Mouse (Mus musculus) olfactory bulb, adult 2 months (tissue): ENCODE data around the gene Vmac. TPM values are rescaled to one million over a fixed set of nuclear protein-coding genes. Genes with fewer than 3 reads are reported as not detected.

Source experiments
- H3K27ac ChIP-seq: fragments of 200-500 bp; 2 replicates; pipeline ENCODE4 v1.5.1; 2012; ENCODE audit warnings: low read depth, low read length; ENCODE audit not compliant: insufficient read depth
- H3K4me1 ChIP-seq: fragments of 200-500 bp; 2 replicates; pipeline ENCODE4 v1.6.1; 2012; ENCODE audit warnings: low read length; ENCODE audit not compliant: control insufficient read depth, insufficient read depth
- H3K4me3 ChIP-seq: fragments of 200-500 bp; 2 replicates; pipeline ENCODE4 v1.5.1; 2012; ENCODE audit warnings: mild to moderate bottlenecking, low read depth, low read length, moderate library complexity; ENCODE audit not compliant: insufficient read depth
- CTCF ChIP-seq: fragments of 200-500 bp; IDR thresholded peaks from 2 replicates; pipeline ENCODE4 v1.5.1; 2012; ENCODE audit warnings: low read depth, mild to moderate bottlenecking, low read length, moderate library complexity; ENCODE audit not compliant: insufficient read depth
- POLR2A ChIP-seq: fragments of 200-500 bp; IDR thresholded peaks from 2 replicates; pipeline ENCODE4 v1.6.1; 2012; ENCODE audit warnings: mild to moderate bottlenecking, low read depth, low read length, moderate library complexity; ENCODE audit not compliant: insufficient read depth
- WGBS: fragments of 180-500 bp; shearing (Covaris S2); methylation state at CpG from one replicate; pipeline ENCODE4 v1.1.7; 2018; 5-methylcytosine and 5-hydroxymethylcytosine counted together
- polyA plus RNA-seq: library from polyadenylated mRNA; stranded (reverse); fragments of >200 nt; gene quantifications from 2 replicates; pipeline ENCODE4 v1.2.4, GENCODE M21; 2012; ENCODE audit warnings: low replicate concordance; ENCODE audit not compliant: missing spikeins, insufficient read depth, insufficient read length

Vmac gene
- polyA plus RNA-seq, 1 experiment: not detected

- Histone ChIP-seq H3K4me1 (peaks cover 40% of the 10 kb centered on the region), H3K4me3 (no peak overlapping the region), H3K27ac (no peak overlapping the region)
- no peak for TF ChIP-seq CTCF
- no peak for TF ChIP-seq POLR2A
- 64% methylated on average over 3 of the region's 3 CpGs for WGBS
Measured at GRCm38 (mm10) chr17:56761077-56761476, 43.3 kb upstream of the Vmac start.

GRCm38 (mm10) chr17:56759261-56759660, 41.4 kb upstream of the Vmac start:
- H3K4me1 ChIP-seq: peaks cover 35% of the 10 kb centered on the region
- H3K27ac ChIP-seq: no peak overlapping the region
- 65% methylated on average over 7 of the region's 7 CpGs for WGBS
- TF ChIP-seq CTCF (no peak), POLR2A (no peak)
- H3K4me3 ChIP-seq: no peak overlapping the region

GRCm38 (mm10) chr17:56758132-56758531, 40.3 kb upstream of the Vmac start:
- H3K4me1 ChIP-seq: peaks cover 28% of the 10 kb centered on the region
- H3K27ac ChIP-seq: no peak overlapping the region
- no peak overlapping the region for H3K4me3 ChIP-seq
- WGBS: 6% methylated on average over 12 of the region's 12 CpGs
- no peak for TF ChIP-seq POLR2A
- peak; percentile 10; the same call in 1 of the 2 replicates for TF ChIP-seq CTCF

- H3K27ac ChIP-seq: no peak within 1 kb of the TSS
- peak within 1 kb of the TSS; percentile 47 for H3K4me3 ChIP-seq
- peaks cover 23% of the 10 kb centered on the region for H3K4me1 ChIP-seq
- WGBS: under 1% methylated on average over 48 of the region's 48 CpGs
- TF ChIP-seq POLR2A: 0 out of 2 replicates have a peak, but pooled peaks have one; percentile 11
- no peak for TF ChIP-seq CTCF
Measured at GRCm38 (mm10) chr17:56757416-56758123, 39.7 kb upstream of the Vmac start, which contains the start of gene Nrtn. Gene Nrtn, minus strand, starts transcription at chr17:56757530.

- Histone ChIP-seq H3K27ac (no peak overlapping the region), H3K4me3 (peak overlapping the region; percentile 47), H3K4me1 (peaks cover 19% of the 10 kb centered on the region)
- TF ChIP-seq CTCF (no peak), POLR2A (no peak)
- 2% methylated on average over 51 of the region's 51 CpGs for WGBS
Measured at GRCm38 (mm10) chr17:56756703-56757399, 39.0 kb upstream of the Vmac start.

GRCm38 (mm10) chr17:56754271-56755185, 36.7 kb upstream of the Vmac start:
- no peak overlapping the region for H3K27ac ChIP-seq
- peaks cover 14% of the 10 kb centered on the region for H3K4me1 ChIP-seq
- H3K4me3 ChIP-seq: no peak overlapping the region
- TF ChIP-seq CTCF (no peak), POLR2A (no peak)
- 21% methylated on average over 36 of the region's 36 CpGs for WGBS

GRCm38 (mm10) chr17:56753452-56753851, 35.6 kb upstream of the Vmac start:
- H3K4me1 ChIP-seq: peaks cover 14% of the 10 kb centered on the region
- TF ChIP-seq CTCF (no peak), POLR2A (no peak)

GRCm38 (mm10) chr17:56751404-56752072, 33.7 kb upstream of the Vmac start:
- WGBS: 26% methylated on average over 71 of the region's 71 CpGs
- TF ChIP-seq CTCF (no peak), POLR2A (no peak)
- H3K4me1 ChIP-seq: no peaks in the 10 kb centered on the region
- peak overlapping the region; percentile 40 for H3K4me3 ChIP-seq
- no peak overlapping the region for H3K27ac ChIP-seq

More at GRCm38 (mm10) chr17:56753452-56753851, 35.6 kb upstream of the Vmac start:
- 19% methylated on average over 15 of the region's 15 CpGs for WGBS
- H3K27ac ChIP-seq: no peak overlapping the region
- H3K4me3 ChIP-seq: no peak overlapping the region
